Mouse (Mus musculus): ENCODE measurements around the gene Pithd1. TPM values are rescaled to one million over a fixed set of nuclear protein-coding genes. Genes with fewer than 3 reads are reported as not detected.
"Not testable (repeated sequence)": the region's sequence is repeated elsewhere in the genome, so short reads cannot be mapped to it uniquely, and the experiment has no call there.

Pithd1 gene
- polyA plus RNA-seq, 1 experiment from 2014 or later, result 63.3 TPM

DNA sequence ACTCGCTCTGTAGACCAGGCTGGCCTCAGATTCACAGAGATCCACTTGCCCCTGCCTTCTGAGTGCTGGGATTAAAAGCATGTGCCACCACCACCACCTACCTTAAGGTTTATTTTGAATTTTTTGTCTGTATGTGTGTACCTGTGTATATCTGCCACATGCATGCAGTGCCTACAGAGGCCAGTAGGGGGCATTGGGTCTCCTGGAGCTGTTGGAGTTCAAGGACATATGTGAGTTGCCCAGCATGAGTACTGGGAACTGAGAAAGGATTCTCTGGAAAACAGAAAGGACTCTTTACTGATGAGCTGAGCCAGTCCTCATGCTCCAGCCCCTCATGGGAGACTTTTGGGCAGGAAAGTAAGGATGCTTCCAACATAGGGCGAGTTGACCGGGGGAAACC, 35.6 kb downstream of the Pithd1 start:
- ATAC-seq (ENCODE audit: low FRiP score, low read depth), result no peak
- H3K9me3 ChIP-seq, result no peaks in the 10 kb centered on the region
- H3K4me3 ChIP-seq, result no peak overlapping the region
- 93% methylated on average over 3 of the region's 3 CpGs for WGBS
- H3K4me1 ChIP-seq, result peaks cover 10% of the 10 kb centered on the region; the same call in 1 of the 2 replicates
- peaks cover 26% of the 10 kb centered on the region for H3K36me3 ChIP-seq
- H3K4me2 ChIP-seq (replicated peaks), result no peak overlapping the region
- no peaks in the 10 kb centered on the region for H3K27me3 ChIP-seq (replicated peaks)
- H3K27ac ChIP-seq, result no peak overlapping the region
- H3K9ac ChIP-seq, result no peak overlapping the region

DNA sequence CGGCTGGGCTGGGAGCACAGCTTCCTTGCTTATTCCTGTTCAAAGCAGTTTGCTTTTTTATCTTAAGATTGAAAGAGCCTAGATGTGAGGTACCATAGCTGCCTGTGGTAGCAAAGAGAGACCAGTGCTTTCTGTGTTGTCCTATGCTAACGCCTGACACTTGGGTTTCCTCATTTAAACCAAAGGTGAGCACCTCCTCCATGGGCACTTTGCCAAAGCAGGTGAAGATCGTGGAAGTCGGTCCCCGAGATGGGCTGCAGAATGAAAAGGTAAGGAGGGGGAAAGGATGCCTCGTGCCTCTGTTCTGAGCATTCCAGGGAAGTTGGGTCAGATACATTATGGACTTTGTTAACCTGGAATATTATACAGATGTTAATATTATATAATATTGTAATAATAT, 36.7 kb downstream of the Pithd1 start:
- H3K9me3 ChIP-seq, result no peaks in the 10 kb centered on the region
- H3K4me3 ChIP-seq, result no peak overlapping the region
- H3K9ac ChIP-seq, result no peak overlapping the region
- 90% methylated on average over 6 of the region's 6 CpGs for WGBS
- H3K4me2 ChIP-seq (replicated peaks), result no peak overlapping the region
- H3K27ac ChIP-seq, result no peak overlapping the region
- peaks cover 17% of the 10 kb centered on the region for H3K36me3 ChIP-seq
- no peaks in the 10 kb centered on the region for H3K27me3 ChIP-seq (replicated peaks)
- peaks cover 17% of the 10 kb centered on the region for H3K4me1 ChIP-seq
- no peak for ATAC-seq (ENCODE audit: low FRiP score, low read depth)

DNA sequence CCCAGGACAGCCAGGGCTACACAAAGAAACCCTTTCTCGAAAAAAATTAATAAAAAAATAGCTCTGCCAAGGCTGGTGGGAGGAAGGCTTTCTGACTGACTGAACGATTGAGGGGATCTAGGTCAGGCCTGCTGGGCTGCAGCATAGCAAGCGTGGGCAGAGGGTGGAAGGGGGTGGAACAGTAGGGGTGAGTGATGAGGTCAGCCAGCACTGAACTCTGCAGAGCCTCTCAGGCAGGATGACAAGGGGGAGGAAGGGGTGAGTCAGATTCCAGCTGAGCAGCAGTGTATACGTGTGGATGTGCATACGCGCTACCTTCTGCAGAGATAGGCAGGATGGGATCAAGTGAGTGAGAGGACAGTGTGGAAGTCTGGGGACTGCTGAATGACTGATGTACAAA, 37.2 kb downstream of the Pithd1 start:
- no peak overlapping the region for H3K4me3 ChIP-seq
- H3K4me2 ChIP-seq (replicated peaks), result no peak overlapping the region
- H3K9me3 ChIP-seq, result no peaks in the 10 kb centered on the region
- peaks cover 17% of the 10 kb centered on the region for H3K4me1 ChIP-seq
- no peak overlapping the region for H3K27ac ChIP-seq
- H3K27me3 ChIP-seq (replicated peaks), result no peaks in the 10 kb centered on the region
- no peak overlapping the region for H3K9ac ChIP-seq
- 75% methylated on average over 6 of the region's 6 CpGs for WGBS
- peaks cover 16% of the 10 kb centered on the region for H3K36me3 ChIP-seq
- ATAC-seq (ENCODE audit: low FRiP score, low read depth), result no peak

DNA sequence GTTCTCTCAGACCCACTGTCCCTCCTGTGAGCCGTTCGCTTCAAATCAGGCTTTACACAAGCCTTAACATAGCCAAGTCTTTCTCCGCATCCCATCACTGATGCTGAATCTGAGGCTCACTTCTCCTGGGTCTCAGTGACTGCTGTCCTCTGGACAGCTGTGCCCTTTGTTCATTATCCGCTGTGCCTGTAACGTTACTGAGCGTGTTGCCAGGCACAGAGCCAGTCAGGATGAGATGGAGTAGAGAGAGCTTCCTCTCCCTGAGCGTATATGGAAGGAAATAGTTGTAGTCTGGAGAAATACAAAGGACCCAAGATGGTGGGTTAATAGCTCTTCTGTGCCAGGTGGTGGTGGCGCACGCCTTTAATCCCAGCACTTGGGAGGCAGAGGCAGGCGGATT, 37.6 kb downstream of the Pithd1 start:
- Histone ChIP-seq H3K36me3 (peaks cover 16% of the 10 kb centered on the region), H3K9ac (no peak overlapping the region)

DNA sequence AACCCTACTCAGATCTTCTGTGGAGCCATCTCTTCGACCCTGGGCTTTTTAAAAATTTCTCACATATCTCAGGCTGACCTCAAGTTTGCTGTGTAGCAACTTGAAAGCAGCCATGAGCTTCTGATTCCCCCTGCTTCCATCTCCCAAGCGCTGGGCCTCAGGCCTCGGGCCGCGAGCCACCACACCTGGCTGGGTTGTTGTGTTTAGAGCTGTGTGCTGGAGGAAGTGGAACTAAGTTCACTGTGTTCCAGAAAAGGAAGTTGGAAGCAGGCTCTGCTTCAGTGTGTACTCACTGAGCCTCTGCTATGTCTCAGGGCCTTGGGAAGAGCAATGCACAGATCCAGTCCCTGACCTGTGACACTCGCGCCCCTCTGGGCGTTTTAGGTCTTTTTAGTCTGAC, 38.9 kb downstream of the Pithd1 start:
- H3K9ac ChIP-seq, result no peak overlapping the region
- no peak overlapping the region for H3K27ac ChIP-seq
- peaks cover 15% of the 10 kb centered on the region for H3K36me3 ChIP-seq
- no peak for ATAC-seq (ENCODE audit: low FRiP score, low read depth)
- H3K4me2 ChIP-seq (replicated peaks), result no peak overlapping the region
- peaks cover 17% of the 10 kb centered on the region for H3K4me1 ChIP-seq
- H3K4me3 ChIP-seq, result no peak overlapping the region
- no peaks in the 10 kb centered on the region for H3K9me3 ChIP-seq
- WGBS, result 97% methylated on average over 8 of the region's 8 CpGs
- H3K27me3 ChIP-seq (replicated peaks), result no peaks in the 10 kb centered on the region

More for the DNA sequence above, 37.6 kb downstream of the Pithd1 start:
- Histone ChIP-seq H3K27me3 (replicated peaks) (no peaks in the 10 kb centered on the region), H3K27ac (no peak overlapping the region), H3K4me3 (no peak overlapping the region), H3K4me1 (peaks cover 17% of the 10 kb centered on the region), H3K9me3 (no peaks in the 10 kb centered on the region), H3K4me2 (replicated peaks) (no peak overlapping the region)
- ATAC-seq (ENCODE audit: low FRiP score, low read depth), result no peak
- 87% methylated on average over 10 of the region's 10 CpGs for WGBS

DNA sequence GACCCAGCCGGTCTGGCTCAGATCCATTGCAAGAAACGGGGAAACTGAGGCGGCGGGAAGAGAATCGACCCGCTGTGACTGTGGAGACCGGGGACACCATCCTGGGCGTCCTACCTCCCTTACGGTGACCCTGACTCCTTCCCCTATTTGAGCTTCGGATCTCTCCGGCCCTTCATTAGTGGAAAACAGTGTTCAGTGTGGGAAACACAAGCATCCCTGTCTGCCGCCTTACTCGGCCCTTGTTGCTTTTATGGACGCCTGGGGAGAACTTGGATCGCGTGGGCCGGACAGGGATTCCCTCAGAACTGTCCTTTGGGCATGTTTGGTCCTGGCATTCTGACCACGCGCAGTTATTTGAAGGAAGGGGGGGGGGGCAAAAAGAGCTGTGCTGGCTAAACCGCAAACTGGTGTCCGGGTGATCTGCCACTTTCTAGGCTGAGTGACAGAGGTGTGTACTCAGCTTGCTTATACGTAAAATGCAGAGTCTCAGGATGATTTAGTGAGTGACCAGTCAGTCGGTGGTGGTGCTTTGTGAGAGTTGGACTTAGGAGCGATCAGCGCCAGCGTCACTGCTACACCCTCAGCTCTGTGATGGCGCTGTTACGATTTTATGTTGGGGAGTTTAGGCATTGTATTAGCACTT, 40.3 kb downstream of the Pithd1 start:
- no peak overlapping the region for H3K27ac ChIP-seq
- peak overlapping the region; percentile 68 for H3K9ac ChIP-seq
- peak overlapping the region; percentile 61 for H3K4me3 ChIP-seq
- peak overlapping the region; percentile 87 for H3K4me2 ChIP-seq (replicated peaks)
- no peaks in the 10 kb centered on the region for H3K27me3 ChIP-seq (replicated peaks)
- 1% methylated on average over 28 of the region's 28 CpGs for WGBS
- peaks cover 4% of the 10 kb centered on the region for H3K36me3 ChIP-seq
- H3K9me3 ChIP-seq, result no peaks in the 10 kb centered on the region
- peaks cover 17% of the 10 kb centered on the region for H3K4me1 ChIP-seq
- peak; percentile 18 for ATAC-seq (ENCODE audit: low FRiP score, low read depth)

DNA sequence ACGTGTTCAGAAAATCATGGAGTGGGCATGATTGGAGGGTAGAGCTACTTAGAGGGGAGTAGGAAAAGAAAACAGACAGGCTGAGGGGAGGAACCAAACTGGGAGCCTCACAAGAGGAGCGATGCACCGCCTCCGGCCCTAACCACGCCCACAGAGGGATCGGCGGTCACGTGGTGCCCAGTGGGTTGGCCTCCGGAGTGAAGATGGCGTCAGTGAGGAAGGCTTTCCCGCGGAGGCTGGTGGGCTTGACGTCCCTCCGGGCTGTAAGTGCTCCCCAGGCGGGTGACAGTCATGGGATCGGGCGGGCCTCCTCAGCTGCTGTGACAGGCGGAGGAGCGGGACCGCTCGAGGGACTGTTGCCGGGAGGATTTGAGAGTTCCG, 40.8 kb downstream of the Pithd1 start, which contains the start of gene Hmgcl:
Hmgcl (plus strand) TSS at position 171 of the 381 bp plus-strand sequence.
- Histone ChIP-seq H3K4me1 (peaks cover 17% of the 10 kb centered on the region), H3K4me3 (peak within 1 kb of the TSS; percentile 61), H3K27me3 (replicated peaks) (no peaks in the 10 kb centered on the region), H3K9me3 (no peaks in the 10 kb centered on the region), H3K4me2 (replicated peaks) (peak within 1 kb of the TSS; percentile 87), H3K36me3 (no peaks in the 10 kb centered on the region), H3K27ac (no peak within 1 kb of the TSS), H3K9ac (peak within 1 kb of the TSS; percentile 68)
- WGBS, result under 1% methylated on average over 23 of the region's 23 CpGs
- ATAC-seq (ENCODE audit: low FRiP score, low read depth), result peak; percentile 91

DNA sequence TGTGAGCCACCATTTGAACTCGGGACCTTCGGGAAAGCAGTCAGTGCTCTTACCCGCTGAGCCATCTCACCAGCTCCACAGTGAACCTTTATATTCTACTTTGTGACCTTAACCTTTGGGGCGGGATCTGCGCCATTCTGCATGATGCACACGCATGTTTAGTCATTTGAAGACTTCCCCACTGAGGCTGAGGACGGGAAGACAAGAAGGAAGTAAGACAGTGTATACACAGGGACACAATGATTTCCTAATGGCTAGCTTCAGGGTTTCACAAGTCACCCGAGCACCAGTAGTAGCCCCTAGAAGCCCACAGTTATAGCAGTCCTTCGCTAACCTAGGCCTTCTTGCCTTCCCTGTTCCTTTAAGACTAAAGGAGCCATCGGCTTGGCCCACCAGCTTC, 41.4 kb downstream of the Pithd1 start:
- no peak overlapping the region for H3K27ac ChIP-seq
- ATAC-seq (ENCODE audit: low FRiP score, low read depth), result peak; percentile 42

DNA sequence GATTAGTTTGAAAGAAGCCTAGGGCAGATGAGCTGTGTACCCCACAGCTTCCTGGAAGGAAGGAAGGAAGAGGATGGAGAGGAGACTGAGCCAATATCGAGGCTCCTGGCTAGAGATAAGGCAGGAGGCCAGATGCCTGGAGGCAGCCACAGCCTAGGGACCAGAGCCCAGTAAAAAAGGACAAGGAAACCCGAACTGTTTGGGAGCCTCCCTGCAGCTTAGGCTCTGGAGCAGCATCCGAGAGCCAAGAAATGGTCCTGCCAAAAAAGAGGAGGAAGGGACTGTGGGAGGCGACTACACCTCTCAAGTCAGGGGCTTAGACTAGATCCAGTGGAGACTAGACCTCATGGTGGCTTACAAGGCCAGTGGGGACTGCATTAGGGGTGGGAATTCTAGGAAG, 43.7 kb downstream of the Pithd1 start:
- ATAC-seq (ENCODE audit: low FRiP score, low read depth), result no peak
- WGBS, result 66% methylated on average over 4 of the region's 4 CpGs
- Histone ChIP-seq H3K4me2 (replicated peaks) (no peak overlapping the region), H3K27ac (no peak overlapping the region), H3K4me3 (no peak overlapping the region), H3K9ac (no peak overlapping the region), H3K9me3 (no peaks in the 10 kb centered on the region), H3K4me1 (peaks cover 10% of the 10 kb centered on the region), H3K27me3 (replicated peaks) (no peaks in the 10 kb centered on the region), H3K36me3 (peaks cover 15% of the 10 kb centered on the region)

More for the DNA sequence above, 41.4 kb downstream of the Pithd1 start:
- 69% methylated on average over 10 of the region's 10 CpGs for WGBS
- Histone ChIP-seq H3K9ac (peak overlapping the region; percentile 40; the same call in 1 of the 2 replicates), H3K9me3 (no peaks in the 10 kb centered on the region), H3K36me3 (0 out of 2 replicates have a peak, but pooled peaks cover 4% of the 10 kb centered on the region), H3K4me1 (peaks cover 17% of the 10 kb centered on the region), H3K4me3 (peak overlapping the region; percentile 61; the same call in 1 of the 2 replicates), H3K4me2 (replicated peaks) (peak overlapping the region; percentile 87), H3K27me3 (replicated peaks) (no peaks in the 10 kb centered on the region)

DNA sequence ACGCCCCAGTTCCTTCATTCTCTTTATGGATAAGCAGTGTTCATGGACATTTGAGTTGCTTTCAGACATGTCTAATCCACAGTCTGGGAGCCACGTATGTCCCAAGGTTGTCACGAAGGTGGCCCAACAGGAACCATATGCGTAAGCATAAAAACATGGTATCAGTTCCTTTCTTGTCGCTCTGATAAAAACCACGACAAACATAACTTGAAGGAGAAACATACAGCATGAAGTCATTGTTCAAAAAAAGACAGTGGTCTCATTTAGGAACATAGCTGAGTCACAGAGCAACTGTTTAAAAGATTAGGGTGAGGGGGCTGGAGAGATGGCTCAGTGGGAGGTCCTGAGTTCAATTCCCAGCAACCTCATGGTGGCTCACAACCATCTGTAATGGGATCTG, 44.9 kb downstream of the Pithd1 start:
- H3K4me2 ChIP-seq (replicated peaks), result no peak overlapping the region
- ATAC-seq (ENCODE audit: low FRiP score, low read depth), result no peak
- no peak overlapping the region for H3K9ac ChIP-seq
- H3K4me3 ChIP-seq, result no peak overlapping the region
- peaks cover 9% of the 10 kb centered on the region for H3K4me1 ChIP-seq
- 93% methylated on average over 6 of the region's 6 CpGs for WGBS
- no peaks in the 10 kb centered on the region for H3K27me3 ChIP-seq (replicated peaks)
- H3K9me3 ChIP-seq, result no peaks in the 10 kb centered on the region
- no peak overlapping the region for H3K27ac ChIP-seq
- peaks cover 15% of the 10 kb centered on the region for H3K36me3 ChIP-seq

DNA sequence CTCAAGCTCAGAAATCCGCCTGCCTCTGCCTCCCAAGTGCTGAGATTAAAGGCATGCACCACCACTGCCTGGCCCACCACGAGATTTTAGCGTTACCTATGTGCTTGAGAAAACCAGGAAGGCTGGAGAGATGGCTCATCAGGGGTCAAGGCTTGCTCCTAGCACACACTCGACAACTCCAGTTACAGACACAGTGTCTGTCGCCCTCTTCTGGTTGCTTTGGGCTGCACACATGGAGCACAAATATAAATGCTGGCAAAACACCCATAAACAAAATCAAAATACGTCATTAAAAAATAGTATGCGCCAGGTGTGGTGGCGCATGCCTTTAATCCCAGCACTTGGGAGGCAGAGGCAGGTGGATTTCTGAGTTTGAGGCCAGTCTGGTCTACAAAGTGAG, 46.0 kb downstream of the Pithd1 start:
- not testable (repeated sequence) for H3K27ac ChIP-seq; H3K4me2 ChIP-seq (replicated peaks); H3K4me3 ChIP-seq; H3K4me1 ChIP-seq; H3K9me3 ChIP-seq; ATAC-seq (ENCODE audit: low FRiP score, low read depth); H3K9ac ChIP-seq; H3K27me3 ChIP-seq (replicated peaks)
- H3K36me3 ChIP-seq, result peaks cover 17% of the 10 kb centered on the region
- 83% methylated on average over 8 of the region's 8 CpGs for WGBS

DNA sequence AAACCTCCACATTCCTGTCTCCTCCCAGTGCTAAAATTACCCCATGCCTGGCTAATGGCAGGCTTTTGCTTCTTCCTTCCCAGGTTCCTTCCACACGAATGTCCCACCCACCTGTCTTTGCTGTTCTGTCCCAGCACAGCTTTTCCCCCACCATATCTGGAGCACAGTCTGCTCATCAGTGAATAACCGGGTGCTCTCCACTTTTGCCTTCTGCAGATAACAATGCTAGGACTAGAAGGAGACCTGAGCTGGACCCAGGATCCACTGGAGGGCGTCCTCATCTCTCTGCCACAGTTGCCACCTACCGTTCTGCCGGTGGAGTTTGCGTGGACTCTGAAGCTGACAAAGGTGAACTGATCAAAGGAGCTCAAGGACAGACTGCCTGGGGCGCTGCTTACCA, 48.2 kb downstream of the Pithd1 start:
- Histone ChIP-seq H3K4me2 (replicated peaks) (no peak overlapping the region), H3K9me3 (no peaks in the 10 kb centered on the region), H3K36me3 (peaks cover 21% of the 10 kb centered on the region), H3K27ac (no peak overlapping the region), H3K27me3 (replicated peaks) (no peaks in the 10 kb centered on the region), H3K9ac (no peak overlapping the region), H3K4me1 (no peaks in the 10 kb centered on the region), H3K4me3 (no peak overlapping the region)
- 79% methylated on average over 7 of the region's 7 CpGs for WGBS
- no peak for ATAC-seq (ENCODE audit: low FRiP score, low read depth)

DNA sequence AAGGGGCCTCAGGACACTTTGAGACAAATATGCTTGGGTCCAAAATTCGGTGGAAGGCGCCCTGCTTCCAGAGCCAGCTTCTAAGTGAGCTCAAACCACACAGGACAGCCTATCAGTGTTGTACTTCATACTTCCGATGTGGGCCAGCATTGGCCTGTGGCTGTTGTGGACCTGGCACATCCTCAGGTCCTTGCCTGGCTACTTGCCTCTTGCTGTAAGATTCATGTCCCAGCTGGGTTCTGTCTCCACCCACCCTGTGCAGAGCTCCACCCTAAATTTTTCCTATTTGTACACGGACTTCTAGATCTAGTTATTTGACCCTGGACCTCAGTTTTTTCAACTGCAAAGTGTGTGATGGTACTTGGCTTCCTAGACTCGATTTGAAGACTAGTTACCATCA, 51.6 kb downstream of the Pithd1 start:
- no peak overlapping the region for H3K4me3 ChIP-seq
- no peak overlapping the region for H3K9ac ChIP-seq
- no peak overlapping the region for H3K27ac ChIP-seq
- no peaks in the 10 kb centered on the region for H3K4me1 ChIP-seq
- no peaks in the 10 kb centered on the region for H3K9me3 ChIP-seq
- WGBS, result 73% methylated on average over 5 of the region's 5 CpGs
- no peaks in the 10 kb centered on the region for H3K27me3 ChIP-seq (replicated peaks)
- no peak for ATAC-seq (ENCODE audit: low FRiP score, low read depth)
- no peak overlapping the region for H3K4me2 ChIP-seq (replicated peaks)
- H3K36me3 ChIP-seq, result peaks cover 33% of the 10 kb centered on the region

Measured in neural tube, embryonic 12.5 days (tissue).